Mouse (Mus musculus) kidney, adult 2 months (tissue): ENCODE data around the gene Slc44a3.

Experiments used
- CTCF ChIP-seq: fragments of 200-500 bp; conservative IDR thresholded peaks from 2 replicates; pipeline ENCODE4 v1.5.1; 2011; ENCODE audit warnings: low read depth, mild to moderate bottlenecking, control low read depth, low read length, moderate library complexity, mixed read lengths; ENCODE audit not compliant: insufficient read depth, insufficient read length
- POLR2A ChIP-seq: fragments of 200-500 bp; IDR thresholded peaks from one replicate; pipeline ENCODE4 v1.6.1; 2011; ENCODE audit warnings: low read depth, low read length, control low read depth

DNA sequence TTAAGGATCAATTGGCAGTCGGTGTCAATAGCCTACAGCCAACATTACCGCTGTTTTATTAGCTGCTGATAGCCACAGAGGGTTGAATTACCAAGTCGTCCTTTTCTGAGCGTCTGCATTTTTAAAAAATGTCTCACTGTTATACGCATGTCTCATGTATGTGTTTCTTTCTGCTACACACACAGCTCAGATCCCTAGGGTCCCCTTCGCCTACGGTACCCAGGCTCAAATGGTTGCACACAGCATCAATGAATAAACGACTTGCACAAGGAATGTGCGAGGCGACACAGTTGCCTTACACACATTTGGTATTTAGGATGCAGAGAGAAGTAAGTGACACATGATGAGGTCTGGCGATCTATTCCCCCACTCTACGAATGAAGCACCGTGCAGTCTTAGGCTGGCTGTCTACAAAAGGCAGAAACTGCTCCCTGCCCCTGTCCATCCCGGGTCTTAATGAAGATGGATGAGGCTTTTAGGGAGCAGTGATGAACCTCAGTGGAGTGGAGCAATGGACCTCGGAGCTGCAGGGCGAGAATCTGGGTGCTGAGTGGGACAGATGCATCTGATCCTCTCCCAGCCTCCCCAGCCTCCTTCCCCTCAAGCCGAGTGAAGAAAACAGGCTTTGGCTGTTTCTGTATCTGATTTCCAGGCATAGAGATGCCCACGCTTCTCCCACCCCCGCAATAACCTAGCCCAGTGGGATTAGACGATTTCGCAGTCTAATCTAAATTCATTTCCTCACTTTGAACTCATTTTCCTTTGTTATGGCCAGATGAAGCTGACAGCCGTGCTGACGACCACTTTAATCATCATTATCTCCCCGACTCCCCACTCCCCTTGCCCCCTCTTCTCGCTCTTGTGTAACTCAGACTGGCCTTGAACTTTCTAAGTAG, 48.7 kb downstream of the Slc44a3 start:
- TF ChIP-seq POLR2A (no peak), CTCF (no peak)
